Mouse (Mus musculus): ENCODE measurements at regions not wholly inside any gene's neighbourhood (a gene's known extent, or its start where the extent isn't known, plus 50 kb on each side); places are given as distances from the start of the nearest gene placed in this dataset.

- WGBS = 73% methylated on average over 2 of the region's 2 CpGs
- Histone ChIP-seq H3K4me2 (ENCODE audit: low read depth, low read length) (no peak overlapping the region), H3K27me3 (ENCODE audit: control insufficient read depth, insufficient read depth, low read depth, low read length) (no peaks in the 10 kb centered on the region), H3K4me1 (replicated peaks; ENCODE audit: control insufficient read depth, insufficient read depth, low read length) (no peaks in the 10 kb centered on the region), H3K9ac (ENCODE audit: low read length) (no peak overlapping the region), H3K9me3 (ENCODE audit: control insufficient read depth, low read length) (no peaks in the 10 kb centered on the region), H3K4me3 (ENCODE audit: low read length) (no peak overlapping the region), H3K27ac (ENCODE audit: low read length) (no peak overlapping the region), H3K36me3 (ENCODE audit: control insufficient read depth, insufficient read depth, low read length) (no peaks in the 10 kb centered on the region)
- ATAC-seq (ENCODE audit: low read depth) = no peak
Measured at GRCm38 (mm10) chr4:89401696-89402095, 90.9 kb upstream of the Cdkn2b start.

GRCm38 (mm10) chr4:89400342-89400741 lies 89.5 kb upstream of the Cdkn2b start:
- Histone ChIP-seq H3K4me2 (ENCODE audit: low read depth, low read length) (no peak overlapping the region), H3K4me1 (replicated peaks; ENCODE audit: control insufficient read depth, insufficient read depth, low read length) (no peaks in the 10 kb centered on the region), H3K36me3 (ENCODE audit: control insufficient read depth, insufficient read depth, low read length) (no peaks in the 10 kb centered on the region), H3K9ac (ENCODE audit: low read length) (no peak overlapping the region), H3K9me3 (ENCODE audit: control insufficient read depth, low read length) (no peaks in the 10 kb centered on the region), H3K27ac (ENCODE audit: low read length) (no peak overlapping the region), H3K4me3 (ENCODE audit: low read length) (no peak overlapping the region), H3K27me3 (ENCODE audit: control insufficient read depth, insufficient read depth, low read depth, low read length) (no peaks in the 10 kb centered on the region)
- 78% methylated on average over 3 of the region's 3 CpGs for WGBS
- no peak for ATAC-seq (ENCODE audit: low read depth)

- H3K4me1 ChIP-seq (replicated peaks; ENCODE audit: control insufficient read depth, insufficient read depth, low read length) = no peaks in the 10 kb centered on the region
- no peak overlapping the region for H3K27ac ChIP-seq (ENCODE audit: low read length)
- no peaks in the 10 kb centered on the region for H3K36me3 ChIP-seq (ENCODE audit: control insufficient read depth, insufficient read depth, low read length)
- H3K4me2 ChIP-seq (ENCODE audit: low read depth, low read length) = no peak overlapping the region
- ATAC-seq (ENCODE audit: low read depth) = no peak
- H3K9ac ChIP-seq (ENCODE audit: low read length) = no peak overlapping the region
- no peaks in the 10 kb centered on the region for H3K27me3 ChIP-seq (ENCODE audit: control insufficient read depth, insufficient read depth, low read depth, low read length)
- no peak overlapping the region for H3K4me3 ChIP-seq (ENCODE audit: low read length)
- 56% methylated on average over 2 of the region's 2 CpGs for WGBS
- H3K9me3 ChIP-seq (ENCODE audit: control insufficient read depth, low read length) = no peaks in the 10 kb centered on the region
Measured at GRCm38 (mm10) chr4:89399277-89399676, 88.4 kb upstream of the Cdkn2b start.

- Histone ChIP-seq H3K27ac (ENCODE audit: low read length) (no peak overlapping the region), H3K4me2 (ENCODE audit: low read depth, low read length) (no peak overlapping the region), H3K36me3 (ENCODE audit: control insufficient read depth, insufficient read depth, low read length) (no peaks in the 10 kb centered on the region), H3K9me3 (ENCODE audit: control insufficient read depth, low read length) (no peaks in the 10 kb centered on the region), H3K27me3 (ENCODE audit: control insufficient read depth, insufficient read depth, low read depth, low read length) (no peaks in the 10 kb centered on the region), H3K9ac (ENCODE audit: low read length) (no peak overlapping the region), H3K4me1 (replicated peaks; ENCODE audit: control insufficient read depth, insufficient read depth, low read length) (no peaks in the 10 kb centered on the region), H3K4me3 (ENCODE audit: low read length) (no peak overlapping the region)
- no peak for ATAC-seq (ENCODE audit: low read depth)
- 67% methylated on average over 2 of the region's 2 CpGs for WGBS
Measured at GRCm38 (mm10) chr4:89396020-89396419, 85.2 kb upstream of the Cdkn2b start.

- Histone ChIP-seq H3K4me2 (ENCODE audit: low read depth, low read length) (no peak overlapping the region), H3K4me3 (ENCODE audit: low read length) (no peak overlapping the region), H3K9me3 (ENCODE audit: control insufficient read depth, low read length) (no peaks in the 10 kb centered on the region), H3K4me1 (replicated peaks; ENCODE audit: control insufficient read depth, insufficient read depth, low read length) (no peaks in the 10 kb centered on the region), H3K36me3 (ENCODE audit: control insufficient read depth, insufficient read depth, low read length) (no peaks in the 10 kb centered on the region), H3K27me3 (ENCODE audit: control insufficient read depth, insufficient read depth, low read depth, low read length) (no peaks in the 10 kb centered on the region), H3K9ac (ENCODE audit: low read length) (no peak overlapping the region), H3K27ac (ENCODE audit: low read length) (no peak overlapping the region)
- no peak for ATAC-seq (ENCODE audit: low read depth)
Measured at GRCm38 (mm10) chr4:89395336-89395735, 84.5 kb upstream of the Cdkn2b start.

GRCm38 (mm10) chr4:89393251-89393711 lies 82.4 kb upstream of the Cdkn2b start:
- ATAC-seq (ENCODE audit: low read depth) = no peak
- Histone ChIP-seq H3K27me3 (ENCODE audit: control insufficient read depth, insufficient read depth, low read depth, low read length) (no peaks in the 10 kb centered on the region), H3K9me3 (ENCODE audit: control insufficient read depth, low read length) (no peaks in the 10 kb centered on the region), H3K4me3 (ENCODE audit: low read length) (no peak overlapping the region), H3K9ac (ENCODE audit: low read length) (no peak overlapping the region), H3K4me2 (ENCODE audit: low read depth, low read length) (no peak overlapping the region), H3K27ac (ENCODE audit: low read length) (no peak overlapping the region), H3K4me1 (replicated peaks; ENCODE audit: control insufficient read depth, insufficient read depth, low read length) (no peaks in the 10 kb centered on the region), H3K36me3 (ENCODE audit: control insufficient read depth, insufficient read depth, low read length) (no peaks in the 10 kb centered on the region)
- 82% methylated on average over 2 of the region's 2 CpGs for WGBS

GRCm38 (mm10) chr4:89392791-89393190 lies 82.0 kb upstream of the Cdkn2b start:
- no peaks in the 10 kb centered on the region for H3K27me3 ChIP-seq (ENCODE audit: control insufficient read depth, insufficient read depth, low read depth, low read length)
- no peak for ATAC-seq (ENCODE audit: low read depth)
- H3K27ac ChIP-seq (ENCODE audit: low read length) = no peak overlapping the region
- no peak overlapping the region for H3K4me3 ChIP-seq (ENCODE audit: low read length)
- no peaks in the 10 kb centered on the region for H3K9me3 ChIP-seq (ENCODE audit: control insufficient read depth, low read length)
- H3K4me2 ChIP-seq (ENCODE audit: low read depth, low read length) = no peak overlapping the region
- no peaks in the 10 kb centered on the region for H3K36me3 ChIP-seq (ENCODE audit: control insufficient read depth, insufficient read depth, low read length)
- no peaks in the 10 kb centered on the region for H3K4me1 ChIP-seq (replicated peaks; ENCODE audit: control insufficient read depth, insufficient read depth, low read length)
- no peak overlapping the region for H3K9ac ChIP-seq (ENCODE audit: low read length)

GRCm38 (mm10) chr4:89391463-89392308 lies 80.8 kb upstream of the Cdkn2b start:
- H3K27me3 ChIP-seq (ENCODE audit: control insufficient read depth, insufficient read depth, low read depth, low read length) = no peaks in the 10 kb centered on the region
- no peaks in the 10 kb centered on the region for H3K36me3 ChIP-seq (ENCODE audit: control insufficient read depth, insufficient read depth, low read length)
- H3K4me1 ChIP-seq (replicated peaks; ENCODE audit: control insufficient read depth, insufficient read depth, low read length) = no peaks in the 10 kb centered on the region
- H3K27ac ChIP-seq (ENCODE audit: low read length) = no peak overlapping the region
- H3K4me3 ChIP-seq (ENCODE audit: low read length) = no peak overlapping the region
- WGBS = 80% methylated on average over 9 of the region's 9 CpGs
- no peak overlapping the region for H3K9ac ChIP-seq (ENCODE audit: low read length)
- no peak for ATAC-seq (ENCODE audit: low read depth)
- H3K9me3 ChIP-seq (ENCODE audit: control insufficient read depth, low read length) = no peaks in the 10 kb centered on the region
- no peak overlapping the region for H3K4me2 ChIP-seq (ENCODE audit: low read depth, low read length)

- no peak for ATAC-seq (ENCODE audit: low read depth)
- WGBS = 85% methylated on average over 3 of the region's 3 CpGs
- no peak overlapping the region for H3K4me3 ChIP-seq (ENCODE audit: low read length)
Measured at GRCm38 (mm10) chr4:89383548-89383947, 72.7 kb upstream of the Cdkn2b start.

More at GRCm38 (mm10) chr4:89383548-89383947, 72.7 kb upstream of the Cdkn2b start:
- H3K9me3 ChIP-seq (ENCODE audit: control insufficient read depth, low read length) = no peaks in the 10 kb centered on the region
- H3K36me3 ChIP-seq (ENCODE audit: control insufficient read depth, insufficient read depth, low read length) = no peaks in the 10 kb centered on the region
- H3K4me2 ChIP-seq (ENCODE audit: low read depth, low read length) = no peak overlapping the region
- H3K4me1 ChIP-seq (replicated peaks; ENCODE audit: control insufficient read depth, insufficient read depth, low read length) = no peaks in the 10 kb centered on the region
- no peak overlapping the region for H3K9ac ChIP-seq (ENCODE audit: low read length)
- H3K27ac ChIP-seq (ENCODE audit: low read length) = no peak overlapping the region
- H3K27me3 ChIP-seq (ENCODE audit: control insufficient read depth, insufficient read depth, low read depth, low read length) = no peaks in the 10 kb centered on the region
